Mouse (Mus musculus) macrophage (primary cell): ENCODE measurements around the gene Gltp. TPM values are rescaled to one million over a fixed set of nuclear protein-coding genes. Genes with fewer than 3 reads are reported as not detected.

Experiments used
- H3K27ac ChIP-seq: fragments of 350-480 bp; formaldehyde crosslinking; 2 replicates; pipeline ENCODE4 v1.9.0; 2021
- H3K36me3 ChIP-seq: fragments of 350-480 bp; formaldehyde crosslinking; 2 replicates; pipeline ENCODE4 v1.9.0; 2021; ENCODE audit errors: inconsistent target
- H3K4me3 ChIP-seq: fragments of 350-480 bp; formaldehyde crosslinking; 2 replicates; pipeline ENCODE4 v1.9.0; 2021; ENCODE audit errors: inconsistent target
- H3K79me2 ChIP-seq: fragments of 350-480 bp; formaldehyde crosslinking; 2 replicates; pipeline ENCODE4 v1.9.0; 2021; ENCODE audit errors: inconsistent target
- WGBS: methylation state at CpG from one replicate; pipeline ENCODE4 v1.1.7; 2026; ENCODE audit warnings: inconsistent platforms; ENCODE audit not compliant: missing documents; 5-methylcytosine and 5-hydroxymethylcytosine counted together
- polyA plus RNA-seq: library from polyadenylated mRNA; stranded (reverse); fragments of 250-400 nt; gene quantifications from 3 replicates; pipeline ENCODE4 v1.2.4, GENCODE M21; 2018; ENCODE audit warnings: inconsistent platforms

Gltp gene
- polyA plus RNA-seq, 1 experiment from 2014 or later = 530 TPM

- no peaks in the 10 kb centered on the region for H3K79me2 ChIP-seq
- WGBS = 91% methylated on average over 25 of the region's 25 CpGs
These were observed 54.7 kb downstream of the Gltp start for GRCm38 (mm10) chr5:114636091-114636490.

GRCm38 (mm10) chr5:114631336-114631735 lies 59.4 kb downstream of the Gltp start:
- Histone ChIP-seq H3K27ac (no peak overlapping the region), H3K4me3 (no peak overlapping the region), H3K36me3 (peaks cover 7% of the 10 kb centered on the region; the same call in 1 of the 2 replicates), H3K79me2 (no peaks in the 10 kb centered on the region)
- 55% methylated on average over 2 of the region's 2 CpGs for WGBS

More at GRCm38 (mm10) chr5:114636091-114636490, 54.7 kb downstream of the Gltp start:
- Histone ChIP-seq H3K27ac (no peak overlapping the region), H3K4me3 (no peak overlapping the region), H3K36me3 (no peaks in the 10 kb centered on the region)

- 21% methylated on average over 3 of the region's 3 CpGs for WGBS
- H3K79me2 ChIP-seq = no peaks in the 10 kb centered on the region
- no peak overlapping the region for H3K4me3 ChIP-seq
- H3K27ac ChIP-seq = no peak overlapping the region
- H3K36me3 ChIP-seq = peaks cover 7% of the 10 kb centered on the region; the same call in 1 of the 2 replicates
These were observed 65.2 kb downstream of the Gltp start for GRCm38 (mm10) chr5:114625590-114625989.

- Histone ChIP-seq H3K36me3 (no peaks in the 10 kb centered on the region), H3K79me2 (no peaks in the 10 kb centered on the region), H3K27ac (no peak overlapping the region), H3K4me3 (no peak overlapping the region)
- 39% methylated on average over 6 of the region's 6 CpGs for WGBS
These were observed 70.5 kb downstream of the Gltp start for GRCm38 (mm10) chr5:114620305-114620704.

Other genes with a start within 250 kb of the Gltp start
- gene Mmab, start 246.9 kb downstream of the Gltp start, polyA plus RNA-seq = 6.3 to 6.8 TPM (median 6.5 TPM) in 3 replicates
- gene Mvk, start 246.7 kb downstream of the Gltp start, polyA plus RNA-seq = 7.8 to 26.3 TPM (median 14.2 TPM) in 3 replicates
- 0.33 to 1.2 TPM (median 0.96 TPM) in 3 replicates for gene Fam222a, start 123.0 kb downstream of the Gltp start, polyA plus RNA-seq
- 4.4 to 12.1 TPM (median 7.1 TPM) in 3 replicates for gene Trpv4, start 32.6 kb downstream of the Gltp start, polyA plus RNA-seq
- gene Tchp, start 16.8 kb upstream of the Gltp start, polyA plus RNA-seq = 5.0 to 7.6 TPM (median 6.4 TPM) in 3 replicates
- gene Ankrd13a, start 83.7 kb upstream of the Gltp start, polyA plus RNA-seq = 144 to 222 TPM (median 173 TPM) in 3 replicates
- 37.1 to 50.3 TPM (median 46.2 TPM) in 3 replicates for gene Git2, start 84.5 kb upstream of the Gltp start, polyA plus RNA-seq
- gene 1500011B03Rik, start 132.5 kb upstream of the Gltp start, polyA plus RNA-seq = 26.6 to 35.2 TPM (median 29.9 TPM) in 3 replicates
- gene 4930519G04Rik, start 162.7 kb upstream of the Gltp start, polyA plus RNA-seq = not detected in 3 replicates
- not detected in 3 replicates for gene Gm9936, start 167.7 kb upstream of the Gltp start, polyA plus RNA-seq
- gene Oasl2, start 206.0 kb upstream of the Gltp start, polyA plus RNA-seq = 217 to 389 TPM (median 305 TPM) in 3 replicates
- gene Oasl1, start 232.3 kb upstream of the Gltp start, polyA plus RNA-seq = 15.4 to 36.8 TPM (median 25.2 TPM) in 3 replicates